ENCODE assay signal across 8 mouse cellular contexts in the genomic region with DNA sequence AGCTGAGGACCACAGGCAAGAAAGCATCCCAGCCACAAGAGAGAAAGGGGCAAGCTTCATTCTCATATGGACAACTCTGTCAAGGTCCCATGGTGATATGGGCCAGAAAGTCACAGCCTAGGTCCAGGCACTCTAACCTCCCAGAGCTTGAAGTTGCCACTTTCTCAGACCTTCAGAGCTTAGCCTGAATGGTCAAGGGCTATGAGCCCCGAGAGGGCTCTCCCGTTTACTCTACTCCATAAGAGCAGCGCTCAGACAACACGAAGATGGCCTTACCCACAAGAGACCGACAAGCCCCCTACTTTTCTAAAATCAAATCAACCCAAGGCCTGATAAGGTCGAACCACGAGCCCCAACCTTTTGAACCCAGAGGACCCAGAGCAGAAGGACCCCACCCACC. TPM values are rescaled to one million over a fixed set of nuclear protein-coding genes. Genes with fewer than 3 reads are reported as not detected.
DNase-seq lines count a peak whose midpoint lies in the region; ATAC-seq and TF ChIP-seq lines count a peak whose summit lies in the region.

No protein-coding gene starts in this region.

- 2% methylated on average over 7 of the region's 7 CpGs for WGBS in kidney, postnatal 0 days
- 2% methylated on average over 7 of the region's 7 CpGs for WGBS in embryonic facial prominence, embryonic 11.5 days
- WGBS in hindbrain, postnatal 0 days, result 2% methylated on average over 7 of the region's 7 CpGs

- peaks cover 61% of the 10 kb centered on the region for H3K79me2 ChIP-seq in myocyte (ENCODE audit: control insufficient read depth, insufficient read depth)

- no peaks in the 10 kb centered on the region for H3K9me3 ChIP-seq in kidney, postnatal 0 days (replicated peaks; ENCODE audit: low read length)
- H3K9me3 ChIP-seq in embryonic facial prominence, embryonic 11.5 days (replicated peaks; ENCODE audit: control insufficient read depth, low read length), result no peaks in the 10 kb centered on the region
- H3K9me3 ChIP-seq in hindbrain, postnatal 0 days (ENCODE audit: low read length), result no peaks in the 10 kb centered on the region

- H3K36me3 ChIP-seq in kidney, postnatal 0 days (ENCODE audit: insufficient read depth, low read length), result no peaks in the 10 kb centered on the region
- H3K36me3 ChIP-seq in embryonic facial prominence, embryonic 11.5 days (replicated peaks; ENCODE audit: control insufficient read depth, insufficient read depth, low read depth, low read length), result no peaks in the 10 kb centered on the region; the same call in 1 of the 2 replicates
- H3K36me3 ChIP-seq in hindbrain, postnatal 0 days (ENCODE audit: insufficient read depth, low read length), result no peaks in the 10 kb centered on the region
- no peaks in the 10 kb centered on the region for H3K36me3 ChIP-seq in myocyte (ENCODE audit: control insufficient read depth, insufficient read depth)

- peak overlapping the region; percentile 78 for H3ac ChIP-seq in myocyte (ENCODE audit: control insufficient read depth, insufficient read length)

- H3K9ac ChIP-seq in kidney, postnatal 0 days (ENCODE audit: low read depth, low read length), result peak overlapping the region; percentile 97
- peak overlapping the region; percentile 94 for H3K9ac ChIP-seq in embryonic facial prominence, embryonic 11.5 days (replicated peaks; ENCODE audit: low read length)
- peak overlapping the region; percentile 93 for H3K9ac ChIP-seq in hindbrain, postnatal 0 days (replicated peaks; ENCODE audit: low read length)

- TF ChIP-seq CTCF in kidney, postnatal 0 days (IDR thresholded peaks at IDR 0.05; ENCODE audit: low read depth), result no peak
- TF ChIP-seq CTCF in hindbrain, postnatal 0 days (IDR thresholded peaks at IDR 0.05; ENCODE audit: low read depth), result no peak

- intact Hi-C loops in left cerebral cortex, postnatal 4 days (cut with DNase I), result no loop called here

- H3K27ac ChIP-seq in kidney, postnatal 0 days, result peak overlapping the region; percentile 82
- no peak overlapping the region for H3K27ac ChIP-seq in embryonic facial prominence, embryonic 11.5 days (replicated peaks; ENCODE audit: low read depth, low read length)
- H3K27ac ChIP-seq in hindbrain, postnatal 0 days, result peak overlapping the region; percentile 91

- TF ChIP-seq POLR2A in myocyte (IDR thresholded peaks at IDR 0.05; ENCODE audit: insufficient read length, low read depth), result no peak

- peak overlapping the region; percentile 96 for H3K4me2 ChIP-seq in kidney, postnatal 0 days (ENCODE audit: low read length)
- peak overlapping the region; percentile 98 for H3K4me2 ChIP-seq in embryonic facial prominence, embryonic 11.5 days (ENCODE audit: low read depth, low read length)
- H3K4me2 ChIP-seq in hindbrain, postnatal 0 days (ENCODE audit: low read depth, low read length), result peak overlapping the region; percentile 100
- peak overlapping the region; percentile 95 for H3K4me2 ChIP-seq in myocyte (ENCODE audit: low read depth)

- no peaks in the 10 kb centered on the region for H3K27me3 ChIP-seq in kidney, postnatal 0 days (ENCODE audit: insufficient read depth, low read length)
- no peaks in the 10 kb centered on the region for H3K27me3 ChIP-seq in embryonic facial prominence, embryonic 11.5 days (ENCODE audit: control insufficient read depth, insufficient read depth, low read length)
- H3K27me3 ChIP-seq in hindbrain, postnatal 0 days (ENCODE audit: insufficient read depth, low read length), result no peaks in the 10 kb centered on the region
- H3K27me3 ChIP-seq in myocyte (ENCODE audit: control insufficient read depth, insufficient read depth, insufficient read length), result no peaks in the 10 kb centered on the region

- H3K4me3 ChIP-seq in kidney, postnatal 0 days (replicated peaks; ENCODE audit: low read depth, low read length), result peak overlapping the region; percentile 86
- peak overlapping the region; percentile 91 for H3K4me3 ChIP-seq in embryonic facial prominence, embryonic 11.5 days (ENCODE audit: low read depth, low read length)
- H3K4me3 ChIP-seq in hindbrain, postnatal 0 days (ENCODE audit: low read length), result peak overlapping the region; percentile 83
- H3K4me3 ChIP-seq in myocyte, result peak overlapping the region; percentile 98

- peaks cover 47% of the 10 kb centered on the region for H3K4me1 ChIP-seq in kidney, postnatal 0 days (replicated peaks; ENCODE audit: insufficient read depth, low read length)
- peaks cover 5% of the 10 kb centered on the region for H3K4me1 ChIP-seq in embryonic facial prominence, embryonic 11.5 days (ENCODE audit: control insufficient read depth, insufficient read depth, low read length)
- H3K4me1 ChIP-seq in hindbrain, postnatal 0 days (ENCODE audit: insufficient read depth, low read length), result peaks cover 35% of the 10 kb centered on the region

- no peak for DNase-seq in kidney, postnatal 0 days (ENCODE audit: low spot score)
- DNase-seq in kidney, postnatal 4 days, result no peak
- no peak for DNase-seq in embryonic facial prominence, embryonic 11.5 days (ENCODE audit: low spot score)
- DNase-seq in hindbrain, postnatal 0 days (ENCODE audit: low spot score), result no peak
- no peak for DNase-seq in left cerebral cortex, postnatal 4 days
- no peak for DNase-seq in ovary, postnatal 10 days (ENCODE audit: low spot score)

- no peak for ATAC-seq in kidney, postnatal 0 days (replicated peaks; ENCODE audit: low FRiP score, low read depth)
- no peak for ATAC-seq in embryonic facial prominence, embryonic 11.5 days (replicated peaks; ENCODE audit: insufficient number of reproducible peaks, low FRiP score, low TSS enrichment, low read depth)
- ATAC-seq in hindbrain, postnatal 0 days, result no peak
- ATAC-seq in megakaryocyte progenitor cell, adult 5-6 weeks (replicated peaks; ENCODE audit: poor library complexity), result no peak

TF ChIP-seq in myocyte, 11 proteins besides CTCF, POLR2A, EP300 and RAD21:
- TF ChIP-seq MYOG (IDR thresholded peaks at IDR 0.05; ENCODE audit: control insufficient read depth in 1 of 3, insufficient read depth in 1 of 3, insufficient read length in 2 of 3, low read depth in 2 of 3) (no peak), SRF (IDR thresholded peaks at IDR 0.05; ENCODE audit: control insufficient read depth, insufficient read length, low read depth) (no peak), MYOD1 (IDR thresholded peaks at IDR 0.05; ENCODE audit: control insufficient read depth in 1 of 3, insufficient read length in 2 of 3, low read depth in 2 of 3) (no peak), CEBPB (IDR thresholded peaks at IDR 0.05; ENCODE audit: insufficient read depth, poor library complexity, severe bottlenecking) (no peak), REST (IDR thresholded peaks at IDR 0.05; ENCODE audit: insufficient read depth, insufficient read length) (no peak), MAX (IDR thresholded peaks at IDR 0.05; ENCODE audit: low read depth) (no peak), E2F4 (IDR thresholded peaks at IDR 0.05; ENCODE audit: insufficient read depth) (no peak), USF1 (IDR thresholded peaks at IDR 0.05; ENCODE audit: low read depth) (no peak), TCF12 (IDR thresholded peaks at IDR 0.05; ENCODE audit: insufficient read depth, poor library complexity, severe bottlenecking) (no peak), POLR2AphosphoS2 (IDR thresholded peaks at IDR 0.05; ENCODE audit: insufficient read length, low read depth) (no peak), TCF3 (IDR thresholded peaks at IDR 0.05; ENCODE audit: insufficient read length, low read depth) (no peak)
TF ChIP-seq in myocyte: peak in this region for 0.

RNA-seq across cellular contexts. Expression of gene Ski, which starts 1.3 kb away (rescaled TPM):
- 15.5 TPM in 2 replicates for polyA plus RNA-seq in kidney, postnatal 0 days (2015; fragmentation: Nextera tagmentation; extraction: Ambion mirVana)
- 15.4 and 15.9 TPM in 2 replicates for polyA plus RNA-seq in embryonic facial prominence, embryonic 11.5 days (2014; fragmentation: Nextera tagmentation; extraction: Ambion mirVana)
- 69.8 and 71.3 TPM in 2 replicates for total RNA-seq in hindbrain, postnatal 0 days (2014; rRNA removed)
- polyA plus RNA-seq in hindbrain, postnatal 0 days (2015; fragmentation: Nextera tagmentation; extraction: Ambion mirVana), result 8.8 and 9.5 TPM in 2 replicates
- polyA plus RNA-seq in myocyte (2012; fragmentation: generic; extraction: Trizol), result 54.5 TPM
- total RNA-seq in left cerebral cortex, postnatal 4 days (2021), result 100 to 1,000 TPM; 117 to 121 TPM
- total RNA-seq in megakaryocyte progenitor cell, adult 5-6 weeks (2015), result 16.9 and 19.7 TPM in 2 replicates
- total RNA-seq in megakaryocyte progenitor cell, adult 5-6 weeks (2017), result 5.0 and 5.7 TPM in 2 replicates

RNA-seq across cellular contexts. Expression of gene Faap20, which starts 28.5 kb away (rescaled TPM):
- 77.2 and 80.0 TPM in 2 replicates for polyA plus RNA-seq in kidney, postnatal 0 days (2015; fragmentation: Nextera tagmentation; extraction: Ambion mirVana)
- 87.8 and 93.4 TPM in 2 replicates for polyA plus RNA-seq in embryonic facial prominence, embryonic 11.5 days (2014; fragmentation: Nextera tagmentation; extraction: Ambion mirVana)
- 51.2 and 61.4 TPM in 2 replicates for total RNA-seq in hindbrain, postnatal 0 days (2014; rRNA removed)
- polyA plus RNA-seq in hindbrain, postnatal 0 days (2015; fragmentation: Nextera tagmentation; extraction: Ambion mirVana), result 60.8 and 62.5 TPM in 2 replicates
- polyA plus RNA-seq in myocyte (2012; fragmentation: generic; extraction: Trizol), result 40.4 TPM
- 10 to 100 TPM; 32.1 to 33.0 TPM for total RNA-seq in left cerebral cortex, postnatal 4 days (2021)
- total RNA-seq in megakaryocyte progenitor cell, adult 5-6 weeks (2015), result 28.6 and 46.3 TPM in 2 replicates
- total RNA-seq in megakaryocyte progenitor cell, adult 5-6 weeks (2017), result 14.2 and 17.6 TPM in 2 replicates
